Mouse (Mus musculus) layer of hippocampus, postnatal 14 days (tissue): ENCODE results near the gene Caprin2. TPM values are rescaled to one million over a fixed set of nuclear protein-coding genes. Genes with fewer than 3 reads are reported as not detected.
"Not testable (repeated sequence)": the region's sequence is repeated elsewhere in the genome, so short reads cannot be mapped to it uniquely, and the experiment has no call there.

ENCODE experiments used
- DNase-seq, 2 experiments: peaks; one replicate each; pipeline ENCODE4 v3.0.0; 2021 to 2022; ENCODE audit warnings: low spot score in 2 of 2, mixed read lengths in 1 of 2
- long read RNA-seq, 2 experiments: library from polyadenylated mRNA; stranded (forward); transcript quantifications; one replicate each; pipeline ENCODE4 v2.0.0; 2021
- total RNA-seq, 2 experiments: library from RNA; stranded (reverse); gene quantifications; 2 replicates each; pipeline ENCODE4 v1.2.3; 2021

Gene Caprin2
- total RNA-seq, result 10 to 100 TPM in 1 of 2 experiments, 1 to 10 TPM in 1; 7.7 to 11.2 TPM
- long read RNA-seq, experiment 1, partial matches to known transcripts, result 0 of 3 reads
- long read RNA-seq, experiment 1, other reads (novel, unspliced or antisense), result 2 of 3 reads
- long read RNA-seq, experiment 2, partial matches to known transcripts, result 0 of 1 reads
- long read RNA-seq, experiment 2, other reads (novel, unspliced or antisense), result 0 of 1 reads

GRCm38 (mm10) chr6:148895773-148896506 lies at the start of gene Caprin2:
TSS of gene Caprin2 (minus strand) at chr6:148896237.
- peak; percentile 90 to 92 for DNase-seq

- peak; percentile 24 to 30 for DNase-seq
Observed at GRCm38 (mm10) chr6:148944767-148945508, 48.9 kb upstream of the Caprin2 start.

GRCm38 (mm10) chr6:148944344-148944766 lies 48.3 kb upstream of the Caprin2 start:
- no peak for DNase-seq

- no peak for DNase-seq
Observed at GRCm38 (mm10) chr6:148943695-148944094, 47.7 kb upstream of the Caprin2 start.

GRCm38 (mm10) chr6:148942406-148942805 lies 46.4 kb upstream of the Caprin2 start:
- no peak for DNase-seq

- DNase-seq, result no peak
Observed at GRCm38 (mm10) chr6:148941880-148942279, 45.8 kb upstream of the Caprin2 start.

- DNase-seq, result not testable (repeated sequence)
Observed at GRCm38 (mm10) chr6:148940383-148940782, 44.3 kb upstream of the Caprin2 start.

- no peak for DNase-seq
Observed at GRCm38 (mm10) chr6:148937693-148938092, 41.7 kb upstream of the Caprin2 start.

GRCm38 (mm10) chr6:148934961-148935590 lies 39.0 kb upstream of the Caprin2 start:
- DNase-seq, result no peak

GRCm38 (mm10) chr6:148931281-148931680 lies 35.2 kb upstream of the Caprin2 start:
- DNase-seq, result no peak

GRCm38 (mm10) chr6:148918841-148919398 lies 22.9 kb upstream of the Caprin2 start:
- DNase-seq, result no peak

GRCm38 (mm10) chr6:148917672-148918071 lies 21.6 kb upstream of the Caprin2 start:
- DNase-seq, result no peak

- no peak for DNase-seq
Observed at GRCm38 (mm10) chr6:148916817-148917216, 20.8 kb upstream of the Caprin2 start.

GRCm38 (mm10) chr6:148913938-148914337 lies 17.9 kb upstream of the Caprin2 start:
- peak; percentile 42 to 63 for DNase-seq

- not testable (repeated sequence) for DNase-seq
Observed at GRCm38 (mm10) chr6:148911906-148912305, 15.9 kb upstream of the Caprin2 start.

GRCm38 (mm10) chr6:148906958-148907357 lies 10.9 kb upstream of the Caprin2 start:
- no peak for DNase-seq

GRCm38 (mm10) chr6:148902728-148903127 lies 6.7 kb upstream of the Caprin2 start:
- no peak for DNase-seq

- DNase-seq, result no peak
Observed at GRCm38 (mm10) chr6:148896507-148896851, 442 bp upstream of the Caprin2 start.

GRCm38 (mm10) chr6:148894888-148895772 lies 907 bp downstream of the Caprin2 start:
- DNase-seq, result peak in 1 of 2 experiments; percentile 6

GRCm38 (mm10) chr6:148873911-148874310 lies 22.1 kb downstream of the Caprin2 start:
- DNase-seq, result no peak
